Mouse (Mus musculus): ENCODE results near the gene Gsdmc4.
"Not testable (repeated sequence)": the region's sequence is repeated elsewhere in the genome, so short reads cannot be mapped to it uniquely, and the experiment has no call there.

The Gsdmc4 gene

DNA sequence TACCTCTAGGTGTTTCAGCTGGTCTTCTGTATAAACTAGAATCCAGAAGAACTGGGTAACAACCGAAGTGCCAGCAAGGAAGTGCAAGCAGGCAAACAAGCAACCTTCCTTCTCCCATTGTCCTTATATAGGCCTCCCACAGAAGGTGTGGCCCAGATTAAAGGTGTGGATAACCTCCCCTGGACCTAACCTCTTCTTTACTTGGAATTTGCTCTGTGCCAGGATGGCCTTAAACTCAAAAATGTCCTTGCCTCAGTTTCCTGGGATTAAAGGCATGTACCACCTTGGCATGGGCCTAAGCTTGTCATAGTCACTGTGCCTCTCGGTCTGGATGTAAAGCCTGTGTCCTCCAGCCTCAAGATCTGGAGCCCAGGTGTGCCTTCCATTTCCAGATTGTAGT, at the start of gene Gsdmc4:
Gene Gsdmc4 (minus strand): TSS at position 101 of the 400 bp plus-strand sequence.
- not testable (repeated sequence) for DNase-seq (ENCODE audit: low spot score in 2 of 2)

DNA sequence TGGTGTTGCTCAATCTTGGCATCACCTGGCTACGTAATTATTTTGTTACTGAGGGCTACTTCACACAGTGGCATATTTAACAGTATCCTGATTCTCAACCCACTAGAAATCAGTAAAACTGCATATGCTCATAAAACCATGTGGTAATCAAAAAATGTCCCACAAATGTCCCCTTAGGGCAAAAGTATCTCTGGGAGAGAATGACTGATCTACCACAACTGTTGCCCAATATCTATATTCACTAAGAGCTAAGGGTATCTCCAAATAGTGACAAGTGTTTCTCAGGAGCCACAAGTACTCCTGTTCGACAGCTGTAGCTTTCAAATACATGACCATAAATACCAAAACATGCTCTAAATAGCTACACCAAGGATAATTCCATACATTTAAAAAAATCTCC, 48.4 kb upstream of the Gsdmc4 start:
- DNase-seq (ENCODE audit: low spot score in 2 of 2) = no peak

- no peak for DNase-seq (ENCODE audit: low spot score in 2 of 2)
Measured at GRCm38 (mm10) chr15:63957553-63957952, 45.5 kb upstream of the Gsdmc4 start.

DNA sequence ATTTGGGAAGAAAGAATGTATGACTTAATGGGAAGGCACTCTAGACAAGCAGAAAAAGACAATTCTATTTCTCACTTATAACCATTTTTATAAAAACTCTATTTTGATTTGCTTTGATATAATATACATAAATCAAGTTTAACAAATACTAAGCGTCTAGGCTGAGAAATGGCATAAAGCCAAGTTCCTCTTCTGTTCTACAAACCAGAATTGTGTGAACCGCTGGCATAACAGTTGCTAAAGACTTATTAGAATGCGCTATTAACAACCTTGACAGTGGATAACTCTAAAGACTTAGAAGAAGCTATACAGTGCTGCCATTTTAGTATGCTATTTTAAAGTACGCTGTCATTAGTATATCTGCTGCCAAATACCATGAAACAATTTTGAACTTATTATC, 41.2 kb upstream of the Gsdmc4 start:
- DNase-seq (ENCODE audit: low spot score in 2 of 2) = no peak

GRCm38 (mm10) chr15:63941221-63941620, 29.1 kb upstream of the Gsdmc4 start:
- no peak for DNase-seq (ENCODE audit: low spot score in 2 of 2)

GRCm38 (mm10) chr15:63932656-63933055, 20.6 kb upstream of the Gsdmc4 start:
- no peak for DNase-seq (ENCODE audit: low spot score in 2 of 2)

DNA sequence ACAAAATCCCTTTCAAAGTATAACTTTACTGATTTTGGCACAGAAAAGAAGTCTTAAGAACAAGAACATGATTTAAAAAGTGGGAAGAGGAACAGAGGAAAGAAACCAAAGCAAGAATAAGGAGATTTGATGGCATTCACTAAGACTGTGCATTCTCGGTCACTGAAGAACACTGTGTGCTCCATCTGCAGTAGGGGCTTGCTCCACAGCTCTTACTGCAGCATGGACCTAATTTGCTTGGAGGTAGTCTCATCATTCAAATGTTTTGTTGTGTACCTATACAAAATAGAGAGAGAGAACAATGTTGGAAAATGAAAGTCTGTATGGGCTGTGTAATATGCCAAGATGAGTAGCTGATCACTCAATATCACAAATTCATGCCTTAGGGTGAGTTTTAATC, 19.3 kb upstream of the Gsdmc4 start:
- no peak for DNase-seq (ENCODE audit: low spot score in 2 of 2)

DNA sequence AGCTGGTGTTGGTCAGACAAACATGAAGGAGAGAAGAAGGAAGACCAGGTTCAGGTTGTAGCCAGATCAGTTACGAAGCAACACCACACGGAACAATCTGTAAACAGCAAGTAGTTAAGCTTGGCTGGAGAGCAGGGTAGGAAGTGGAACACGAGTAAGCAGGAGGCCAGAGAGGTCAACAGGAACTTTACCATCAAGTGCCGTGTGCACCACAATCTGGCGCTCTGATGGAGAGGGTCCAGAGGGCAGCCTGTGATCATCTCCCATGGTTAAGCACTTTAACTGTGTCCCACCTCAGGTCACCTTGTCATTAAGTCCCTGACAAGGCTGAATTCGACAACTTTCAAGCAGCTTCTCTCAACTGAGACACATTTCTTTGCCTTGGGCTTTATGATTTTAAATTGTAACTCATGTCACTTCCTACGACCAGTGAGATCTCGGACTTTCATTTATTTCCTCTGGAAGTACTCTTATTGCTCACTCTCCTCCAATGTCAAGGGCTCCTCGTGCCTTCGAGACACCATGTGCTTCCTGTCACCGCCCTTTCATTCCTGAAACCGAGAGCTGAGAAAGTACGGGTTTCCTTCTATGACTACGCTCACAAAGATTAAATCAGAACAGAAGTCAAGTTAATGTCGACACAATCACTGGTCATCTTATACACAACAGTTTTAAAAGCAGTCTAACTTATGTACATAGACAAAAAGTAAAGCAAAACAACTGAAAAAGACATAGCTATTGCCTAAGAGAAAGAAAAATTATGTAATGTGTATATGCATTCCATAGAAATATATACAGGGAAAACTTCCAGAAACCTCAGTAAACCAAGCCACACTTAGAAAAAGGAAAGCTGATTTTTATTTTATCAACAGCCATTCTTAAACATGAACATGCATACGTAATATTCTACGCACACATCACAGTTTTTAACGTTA, 18.3 kb upstream of the Gsdmc4 start:
- DNase-seq (ENCODE audit: low spot score in 2 of 2) = no peak

- no peak for DNase-seq (ENCODE audit: low spot score in 2 of 2)
Measured at GRCm38 (mm10) chr15:63926201-63926600, 14.1 kb upstream of the Gsdmc4 start.

DNA sequence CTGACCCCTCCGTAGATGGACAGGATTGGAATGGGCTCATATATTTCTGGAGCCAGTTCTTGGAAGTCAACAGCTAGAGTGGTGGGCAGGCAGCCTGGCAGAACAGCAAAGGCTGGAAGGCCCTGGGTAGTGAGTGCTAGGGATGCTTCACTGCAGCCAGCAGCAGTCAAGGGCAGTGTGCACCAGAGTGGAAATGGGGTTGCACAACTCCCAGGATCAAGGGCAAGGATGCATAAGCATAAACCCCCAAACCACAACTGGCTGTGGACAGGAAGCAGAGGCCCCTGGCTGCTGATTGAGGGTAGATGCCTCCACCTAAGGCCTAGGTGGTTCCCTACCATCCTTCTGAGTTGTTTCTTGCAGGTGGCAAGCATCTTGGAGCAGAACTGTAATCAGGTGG, 12.4 kb upstream of the Gsdmc4 start:
- no peak for DNase-seq (ENCODE audit: low spot score in 2 of 2)

GRCm38 (mm10) chr15:63921618-63922017, 9.5 kb upstream of the Gsdmc4 start:
- DNase-seq (ENCODE audit: low spot score in 2 of 2) = not testable (repeated sequence)

- not testable (repeated sequence) for DNase-seq (ENCODE audit: low spot score in 2 of 2)
Measured at GRCm38 (mm10) chr15:63919728-63920127, 7.6 kb upstream of the Gsdmc4 start.

GRCm38 (mm10) chr15:63916584-63916983, 4.5 kb upstream of the Gsdmc4 start:
- DNase-seq (ENCODE audit: low spot score in 2 of 2) = not testable (repeated sequence)

GRCm38 (mm10) chr15:63909896-63910295, 2.2 kb downstream of the Gsdmc4 start:
- DNase-seq (ENCODE audit: low spot score in 2 of 2) = not testable (repeated sequence)

GRCm38 (mm10) chr15:63895560-63896353, 16.3 kb downstream of the Gsdmc4 start:
- peak; percentile 12 to 51 for DNase-seq (ENCODE audit: low spot score in 2 of 2)

GRCm38 (mm10) chr15:63888440-63888839, 23.7 kb downstream of the Gsdmc4 start:
- not testable (repeated sequence) for DNase-seq (ENCODE audit: low spot score in 2 of 2)

DNA sequence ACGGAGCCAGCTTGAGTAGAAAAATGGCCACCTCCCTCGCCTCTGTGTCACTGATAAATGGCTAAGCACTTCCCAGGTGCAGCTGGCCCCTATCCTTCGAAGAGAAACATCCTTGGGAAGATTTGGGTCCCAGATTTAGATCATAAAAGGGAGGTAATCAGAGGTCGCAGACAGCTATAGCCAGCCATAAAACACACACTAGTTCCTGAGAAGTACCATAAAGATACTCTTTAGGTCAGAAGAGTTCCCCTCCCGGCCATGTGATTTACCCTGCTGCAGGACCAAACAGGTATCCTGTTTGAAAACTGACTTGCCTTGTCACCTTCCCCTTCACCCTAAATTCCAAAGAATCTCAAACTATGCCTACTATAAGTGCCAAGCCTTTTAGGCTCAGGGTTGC, 24.1 kb downstream of the Gsdmc4 start:
- DNase-seq (ENCODE audit: low spot score in 2 of 2) = not testable (repeated sequence)

DNA sequence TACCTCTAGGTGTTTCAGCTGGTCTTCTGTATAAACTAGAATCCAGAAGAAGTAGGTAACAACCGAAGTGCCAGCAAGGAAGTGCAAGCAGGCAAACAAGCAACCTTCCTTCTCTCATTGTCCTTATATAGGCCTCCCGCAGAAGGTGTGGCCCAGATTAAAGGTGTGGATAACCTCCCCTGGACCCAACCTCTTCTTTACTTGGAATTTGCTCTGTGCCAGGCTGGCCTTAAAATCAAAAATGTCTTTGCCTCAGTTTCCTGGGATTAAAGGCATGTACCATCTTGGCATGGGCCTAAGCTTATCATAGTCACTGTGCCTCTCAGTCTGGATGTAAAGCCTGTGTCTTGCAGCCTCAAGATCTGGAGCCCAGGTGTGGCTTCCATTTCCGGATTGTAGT, 33.6 kb downstream of the Gsdmc4 start, which contains the start of gene Gsdmc3:
Gene Gsdmc3 (minus strand): TSS at position 101 of the 400 bp plus-strand sequence.
- DNase-seq (ENCODE audit: low spot score in 2 of 2) = not testable (repeated sequence)

DNA sequence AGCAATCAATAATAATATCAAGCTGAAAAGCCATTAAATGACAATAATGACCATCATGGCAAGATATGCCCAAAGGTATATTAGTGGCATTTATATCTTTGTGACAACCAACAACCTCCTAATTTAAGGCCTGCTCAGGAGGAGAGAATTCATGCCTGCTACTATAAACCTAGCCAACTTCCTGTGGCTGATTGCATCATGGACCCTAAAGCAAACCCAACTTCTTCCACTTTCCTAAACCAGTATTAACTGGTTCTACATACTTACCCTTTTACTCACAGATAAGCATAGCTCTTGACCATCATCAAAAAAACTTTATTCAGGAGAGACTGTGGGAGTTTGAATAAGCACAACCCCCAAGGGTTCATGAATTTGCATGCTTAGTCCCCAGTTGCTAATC, 35.9 kb downstream of the Gsdmc4 start:
- DNase-seq (ENCODE audit: low spot score in 2 of 2) = not testable (repeated sequence)

GRCm38 (mm10) chr15:63861965-63862364, 50.1 kb downstream of the Gsdmc4 start:
- DNase-seq (ENCODE audit: low spot score in 2 of 2) = not testable (repeated sequence)

Data from spleen, postnatal 10 days (tissue).